Mouse (Mus musculus) splenic B cell, adult 2 months (primary cell): Measurements from ENCODE around the gene Gfod1.

Experiments
- DNase-seq: peaks from one replicate; pipeline ENCODE4 v3.0.0-alpha.2; 2011; ENCODE audit warnings: low read depth, low spot score
- H3K27me3 ChIP-seq: 2 replicates; pipeline ENCODE4 v1.6.1; 2012; ENCODE audit warnings: mild to moderate bottlenecking, low read length, moderate library complexity, mixed read lengths; ENCODE audit not compliant: control insufficient read depth, poor library complexity, insufficient read depth, severe bottlenecking
- H3K36me3 ChIP-seq: 2 replicates; pipeline ENCODE4 v1.6.1; 2012; ENCODE audit warnings: mild to moderate bottlenecking, low read length, moderate library complexity, mixed read lengths; ENCODE audit not compliant: control insufficient read depth, poor library complexity, insufficient read depth, severe bottlenecking

Gfod1 gene

DNA sequence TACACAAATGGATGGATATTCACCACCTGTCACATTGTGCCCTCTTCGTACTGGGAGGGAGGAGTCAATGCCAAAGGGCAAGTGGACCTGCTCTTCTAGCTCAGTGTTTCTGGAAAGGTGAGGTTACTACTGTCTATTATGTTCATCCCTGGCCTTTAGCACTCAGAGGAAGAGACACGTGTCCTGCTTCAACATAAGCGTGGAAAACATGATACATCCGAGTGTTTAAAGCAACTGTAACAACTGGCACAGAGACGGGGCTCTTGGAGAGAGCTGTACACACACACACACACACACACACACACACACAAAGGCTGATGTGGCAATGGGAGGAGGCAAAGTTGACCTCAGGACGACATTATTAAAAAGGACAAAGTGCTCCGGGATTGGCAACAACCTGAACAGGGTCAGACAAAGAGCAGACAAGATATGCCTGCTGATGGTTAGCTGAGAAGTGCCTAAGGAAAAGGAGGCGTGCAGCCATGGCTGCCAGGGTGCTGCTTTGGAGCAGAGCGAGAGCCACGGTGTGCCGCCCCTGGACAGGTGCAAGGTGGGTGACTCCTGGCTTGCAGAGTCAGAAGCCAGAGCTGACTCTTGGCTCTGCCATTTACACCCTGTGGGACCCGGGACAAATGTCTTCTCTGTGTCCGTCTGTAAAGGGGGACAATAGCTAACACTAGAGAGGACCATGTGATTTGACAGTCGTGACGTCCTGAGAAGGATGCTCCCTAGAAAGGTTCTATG lies 1.4 kb upstream of the Gfod1 start:
- Histone ChIP-seq H3K27me3 (no peaks in the 10 kb centered on the region), H3K36me3 (no peaks in the 10 kb centered on the region)
- DNase-seq: no peak

DNA sequence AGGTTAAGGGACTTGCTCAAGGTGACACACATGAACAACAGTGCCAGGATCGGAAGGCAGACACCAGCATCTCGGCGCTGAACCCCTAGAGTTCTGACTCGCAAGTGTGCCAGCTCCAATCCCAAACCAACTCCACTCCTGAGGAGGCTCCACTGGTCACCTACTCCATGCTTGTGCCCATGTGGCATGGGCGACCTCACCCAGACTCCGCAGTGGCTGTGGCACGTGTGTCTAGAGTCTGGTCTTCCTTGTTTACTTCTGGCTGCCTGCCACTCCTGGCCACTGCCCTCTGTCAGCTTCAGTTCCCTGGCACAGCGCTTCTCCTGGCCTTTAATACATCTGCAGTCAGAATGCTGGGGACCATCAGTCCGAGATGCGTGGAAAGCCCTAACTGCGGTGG lies 728 bp upstream of the Gfod1 start:
- DNase-seq: peak; percentile 13
- H3K36me3 ChIP-seq: no peaks in the 10 kb centered on the region
- no peaks in the 10 kb centered on the region for H3K27me3 ChIP-seq

GRCm38 (mm10) chr13:43303161-43303965 lies 609 bp downstream of the Gfod1 start:
- DNase-seq: peak; percentile 47
- no peaks in the 10 kb centered on the region for H3K27me3 ChIP-seq
- H3K36me3 ChIP-seq: no peaks in the 10 kb centered on the region

- no peaks in the 10 kb centered on the region for H3K36me3 ChIP-seq
- no peaks in the 10 kb centered on the region for H3K27me3 ChIP-seq
- peak; percentile 45 for DNase-seq
These were observed 1.3 kb downstream of the Gfod1 start for GRCm38 (mm10) chr13:43302651-43303160.

DNA sequence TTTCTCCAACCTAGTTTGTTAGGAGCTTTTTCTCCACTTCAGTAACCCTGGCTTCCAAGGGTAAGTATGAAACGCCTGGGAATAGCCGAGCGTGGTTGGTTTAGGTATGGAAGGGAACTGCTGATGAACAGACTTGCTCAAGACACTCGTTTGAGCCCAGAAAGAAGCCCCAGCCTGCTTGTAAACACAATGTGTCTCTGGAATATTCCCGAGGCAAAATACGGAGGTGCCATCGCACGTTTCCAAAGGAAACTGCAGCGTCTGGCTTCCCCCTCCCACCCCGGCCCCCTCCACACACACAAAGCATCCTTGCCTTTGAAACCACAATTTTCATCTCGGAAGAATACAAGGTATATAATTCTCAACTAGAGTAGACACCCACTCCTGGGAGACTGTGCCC lies 1.7 kb downstream of the Gfod1 start:
- Histone ChIP-seq H3K27me3 (no peaks in the 10 kb centered on the region), H3K36me3 (no peaks in the 10 kb centered on the region)
- no peak for DNase-seq

DNA sequence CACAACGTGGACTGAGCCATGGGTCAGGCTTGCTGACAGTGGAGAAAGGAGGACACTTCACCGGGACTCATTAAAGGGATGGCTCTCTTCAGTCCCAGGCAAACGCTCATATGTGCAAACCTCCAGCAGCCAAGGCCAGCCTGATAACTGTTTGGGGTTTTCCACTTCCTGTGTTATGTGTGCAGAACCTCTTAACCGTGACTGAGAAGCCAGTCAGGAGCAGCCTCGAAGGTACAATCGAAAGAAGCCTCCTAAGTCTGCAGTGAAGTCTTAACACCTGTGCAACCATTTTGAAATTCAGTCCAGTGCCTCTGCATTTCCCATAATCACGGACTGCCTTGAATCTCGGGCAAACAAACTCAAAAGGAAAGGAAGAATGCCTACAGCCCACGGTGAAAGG lies 3.1 kb downstream of the Gfod1 start:
- peak; percentile 56 for DNase-seq
- H3K36me3 ChIP-seq: no peaks in the 10 kb centered on the region
- H3K27me3 ChIP-seq: no peaks in the 10 kb centered on the region

DNA sequence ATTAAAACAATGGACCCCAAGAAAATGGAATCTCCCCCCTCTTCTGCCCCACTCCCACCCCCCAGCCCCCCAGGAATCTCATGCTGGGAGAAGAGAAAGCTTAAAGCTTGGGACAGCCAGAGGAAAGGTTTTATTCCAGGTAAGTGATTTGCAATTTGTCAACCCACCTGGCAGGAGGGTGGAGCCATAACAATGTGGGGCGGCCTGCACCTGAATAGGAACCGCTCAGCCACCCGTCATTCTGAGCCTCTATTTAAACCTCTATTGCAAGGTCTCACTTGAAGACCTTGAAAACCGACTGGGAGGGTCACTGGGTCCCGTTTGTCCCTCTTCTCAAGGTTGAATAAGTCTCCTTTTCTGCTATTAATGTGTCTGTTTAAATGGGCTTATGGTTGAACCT lies 3.6 kb downstream of the Gfod1 start:
- no peak for DNase-seq
- Histone ChIP-seq H3K36me3 (no peaks in the 10 kb centered on the region), H3K27me3 (no peaks in the 10 kb centered on the region)

DNA sequence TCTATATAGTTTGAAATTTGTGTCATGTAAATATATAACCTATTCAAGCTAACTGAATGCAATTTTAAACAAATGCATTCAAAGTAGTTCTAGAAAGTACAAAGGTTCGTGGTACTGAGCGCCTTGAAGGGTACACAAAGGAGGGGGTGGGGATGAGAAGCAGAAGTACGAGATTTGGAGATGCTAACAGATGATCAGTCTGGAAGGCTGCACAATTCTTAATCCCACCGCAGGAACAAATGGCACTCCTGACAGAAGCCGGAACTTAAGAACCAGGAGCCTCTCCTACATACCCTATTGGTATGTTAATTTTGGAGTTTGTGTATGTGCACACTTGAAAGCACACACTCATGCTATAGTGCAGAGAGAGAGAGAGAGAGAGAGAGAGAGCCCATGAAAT lies 4.8 kb downstream of the Gfod1 start:
- Histone ChIP-seq H3K27me3 (no peaks in the 10 kb centered on the region), H3K36me3 (no peaks in the 10 kb centered on the region)
- DNase-seq: no peak

DNA sequence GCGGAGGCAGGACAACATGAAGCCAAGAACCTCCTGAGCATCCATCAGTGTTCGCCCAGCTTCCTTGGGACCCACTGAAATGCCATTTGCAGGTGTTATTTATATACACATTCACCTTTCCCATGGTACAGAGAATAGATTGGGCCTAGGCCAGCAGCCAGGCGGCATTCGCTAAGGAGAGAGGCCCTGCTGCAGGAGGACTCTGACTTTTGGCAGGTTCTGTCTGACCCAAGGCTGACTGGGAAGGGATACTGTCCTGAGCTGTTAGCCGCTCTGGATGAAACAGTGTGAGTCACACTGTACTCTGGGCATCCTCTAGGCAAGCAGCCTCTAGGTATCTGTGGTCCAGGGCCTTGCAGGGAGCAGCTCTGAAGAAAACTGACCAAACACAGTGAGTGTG lies 6.4 kb downstream of the Gfod1 start:
- H3K36me3 ChIP-seq: no peaks in the 10 kb centered on the region
- H3K27me3 ChIP-seq: no peaks in the 10 kb centered on the region
- no peak for DNase-seq

DNA sequence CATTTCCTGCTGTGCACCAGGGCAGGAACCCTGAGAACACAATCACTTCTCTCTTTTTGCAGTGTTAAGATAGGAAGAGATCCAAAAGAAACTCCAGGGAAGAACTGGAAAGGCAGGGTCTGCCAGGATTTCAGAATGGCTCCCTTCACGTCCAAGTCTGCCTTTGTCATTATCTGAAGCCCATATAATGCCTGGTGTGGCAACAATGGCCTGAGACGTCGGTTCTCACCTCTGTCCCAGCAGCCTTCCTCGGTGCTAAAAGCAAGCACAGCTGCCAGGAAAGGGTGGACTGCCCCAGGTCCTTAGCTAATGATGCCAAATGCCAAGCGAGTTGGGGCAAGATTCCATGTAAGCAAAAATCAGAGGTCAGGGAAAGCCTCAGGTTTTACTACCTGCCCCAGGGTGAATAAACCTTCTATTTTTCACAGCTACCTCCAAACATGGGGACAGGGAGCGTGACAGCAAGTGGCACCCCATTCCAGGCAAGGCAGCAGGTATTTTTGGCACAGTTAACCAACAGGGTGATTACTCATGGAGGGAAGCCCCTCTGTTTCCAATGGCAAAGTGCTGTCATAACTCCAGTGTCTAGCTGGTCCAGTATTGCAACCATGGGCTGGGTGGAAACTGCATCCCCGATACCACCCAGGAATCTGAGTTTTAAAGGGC lies 7.7 kb downstream of the Gfod1 start:
- no peaks in the 10 kb centered on the region for H3K27me3 ChIP-seq
- H3K36me3 ChIP-seq: no peaks in the 10 kb centered on the region
- DNase-seq: no peak

DNA sequence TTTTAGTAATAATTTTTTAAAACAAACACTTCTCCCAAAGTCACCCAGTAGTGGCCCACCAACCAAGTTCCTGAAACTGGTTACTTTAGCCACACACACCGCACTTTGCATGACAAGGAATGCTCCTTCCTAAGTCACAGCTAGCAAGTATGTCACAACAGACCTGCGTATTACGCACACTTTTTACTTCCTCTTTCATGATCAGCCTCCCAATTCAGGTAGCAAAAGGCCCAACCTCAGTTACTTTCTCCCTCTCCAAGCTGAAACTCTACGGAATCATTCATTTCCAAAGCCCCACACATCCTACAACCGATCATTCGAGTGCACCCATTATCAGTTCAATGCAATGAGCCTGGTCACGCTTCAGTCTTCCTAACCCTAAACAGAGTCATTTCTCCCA lies 8.3 kb downstream of the Gfod1 start:
- H3K27me3 ChIP-seq: no peaks in the 10 kb centered on the region

DNA sequence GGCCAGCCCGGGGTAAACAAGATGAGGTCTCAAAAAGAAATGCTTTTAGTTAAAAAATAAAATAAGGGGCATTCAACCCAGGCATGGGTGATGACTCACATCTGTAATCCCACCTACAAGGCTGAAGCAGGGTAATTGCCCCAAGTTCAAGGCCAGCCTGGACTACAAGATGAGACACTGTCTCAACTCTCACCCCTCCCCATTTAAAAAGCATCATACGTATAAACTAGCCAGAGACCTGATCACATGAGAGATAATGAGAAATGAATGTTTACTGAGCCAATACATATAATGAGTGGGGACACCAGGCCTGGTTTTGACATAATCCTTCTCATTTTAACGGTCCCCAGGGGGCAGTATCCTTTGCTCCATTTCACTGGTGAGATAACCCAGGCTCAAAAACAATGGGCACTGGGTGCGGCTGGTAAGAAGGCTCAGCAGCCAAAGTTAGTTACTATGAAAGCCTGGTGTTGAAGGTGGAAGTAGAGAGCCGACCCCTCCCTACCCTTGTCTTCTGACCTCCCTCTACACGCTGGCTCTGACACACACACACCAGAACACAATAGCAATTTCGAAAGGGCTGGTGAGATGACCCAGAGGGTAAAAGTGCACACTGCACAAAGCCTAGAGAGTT lies 8.9 kb downstream of the Gfod1 start:
- Histone ChIP-seq H3K27me3 (no peaks in the 10 kb centered on the region), H3K36me3 (no peaks in the 10 kb centered on the region)
- peak; percentile 42 for DNase-seq

More for the DNA sequence above, 8.3 kb downstream of the Gfod1 start:
- no peaks in the 10 kb centered on the region for H3K36me3 ChIP-seq
- peak; percentile 78 for DNase-seq

- H3K27me3 ChIP-seq: no peaks in the 10 kb centered on the region
- no peaks in the 10 kb centered on the region for H3K36me3 ChIP-seq
- DNase-seq: no peak
These were observed 11.1 kb downstream of the Gfod1 start for GRCm38 (mm10) chr13:43292892-43293291.

- H3K36me3 ChIP-seq: no peaks in the 10 kb centered on the region
- DNase-seq: no peak
- no peaks in the 10 kb centered on the region for H3K27me3 ChIP-seq
These were observed 14.9 kb downstream of the Gfod1 start for GRCm38 (mm10) chr13:43289076-43289475.
